Mouse (Mus musculus) spleen, postnatal 10 days (tissue): ENCODE results near the gene Olfr819.
"Not testable (repeated sequence)": the region's sequence is repeated elsewhere in the genome, so short reads cannot be mapped to it uniquely, and the experiment has no call there.

Experiments used
- DNase-seq, 2 experiments: peaks; one replicate each; pipeline ENCODE4 v3.0.0; 2021 to 2022; ENCODE audit warnings: low spot score in 2 of 2

Gene Olfr819

GRCm38 (mm10) chr10:129967166-129967565, at the start of gene Olfr819:
Gene Olfr819, minus strand, starts transcription at chr10:129967266.
- not testable (repeated sequence) for DNase-seq

- no peak for DNase-seq
Measured at GRCm38 (mm10) chr10:130012321-130012720, 45.3 kb upstream of the Olfr819 start, which contains the start of gene Olfr820. Gene Olfr820, plus strand, starts transcription at chr10:130012621.

GRCm38 (mm10) chr10:130005366-130005765, 38.3 kb upstream of the Olfr819 start:
- not testable (repeated sequence) for DNase-seq

- DNase-seq = not testable (repeated sequence)
Measured at GRCm38 (mm10) chr10:130004104-130004503, 37.0 kb upstream of the Olfr819 start.

GRCm38 (mm10) chr10:129984962-129985361, 17.9 kb upstream of the Olfr819 start, which contains the start of gene Gm10310:
Gene Gm10310, minus strand, starts transcription at chr10:129985062.
- not testable (repeated sequence) for DNase-seq

GRCm38 (mm10) chr10:129981867-129982266, 14.8 kb upstream of the Olfr819 start:
- not testable (repeated sequence) for DNase-seq

- not testable (repeated sequence) for DNase-seq
Measured at GRCm38 (mm10) chr10:129976040-129976439, 9.0 kb upstream of the Olfr819 start, which contains the start of gene Olfr247. Gene Olfr247, minus strand, starts transcription at chr10:129976140.

- not testable (repeated sequence) for DNase-seq
Measured at GRCm38 (mm10) chr10:129972994-129973393, 5.9 kb upstream of the Olfr819 start.

GRCm38 (mm10) chr10:129966232-129966631, 834 bp downstream of the Olfr819 start:
- not testable (repeated sequence) for DNase-seq

- no peak for DNase-seq
Measured at GRCm38 (mm10) chr10:129949000-129949399, 18.1 kb downstream of the Olfr819 start, which contains the start of gene Olfr818. Gene Olfr818, minus strand, starts transcription at chr10:129949100.

- DNase-seq = no peak
Measured at GRCm38 (mm10) chr10:129915497-129915896, 51.6 kb downstream of the Olfr819 start, which contains the start of gene Olfr816. Gene Olfr816, minus strand, starts transcription at chr10:129915597.
